Mouse (Mus musculus): ENCODE measurements around the gene Actr1a.

GRCm38 (mm10) chr19:46397436-46398001 lies 2.0 kb upstream of the Actr1a start:
- TF ChIP-seq POLR2A (IDR thresholded peaks at IDR 0.05; ENCODE audit: insufficient read depth, low read depth, low read length) = no peak
- no peak for TF ChIP-seq CTCF (IDR thresholded peaks at IDR 0.05)
- no peak for TF ChIP-seq EP300 (IDR thresholded peaks at IDR 0.05; ENCODE audit: insufficient read depth, low read depth, low read length)

All from heart, adult 2 months (tissue).